ENCODE assay signal across 20 mouse cellular contexts in genomic region chr13:70508708-70509374, GRCm38 (mm10).
DNase-seq lines count a peak whose midpoint lies in the region; ATAC-seq and TF ChIP-seq lines count a peak whose summit lies in the region.
"Had no signal": no experiment of that assay in that cellular context is flagged by ENCODE, and none has a peak within 500 bp of the region (broad histone marks: within the 10 kb centered on the region; RNA-seq: fewer than 3 reads in every experiment).

No protein-coding gene starts in this region.

- H3K9me3 ChIP-seq in forebrain, embryonic 15.5 days, result no peaks in the 10 kb centered on the region
- H3K9me3 ChIP-seq in forebrain, embryonic 10.5 days, result no peaks in the 10 kb centered on the region
- no peaks in the 10 kb centered on the region for H3K9me3 ChIP-seq in forebrain, embryonic 16.5 days (ENCODE audit: control insufficient read depth, low read length)
- H3K9me3 ChIP-seq in midbrain, embryonic 13.5 days, result no peaks in the 10 kb centered on the region
- H3K9me3 ChIP-seq: embryonic facial prominence, embryonic 13.5 days; heart, embryonic 12.5 days; lung, embryonic 15.5 days had no signal

- no peak for TF ChIP-seq CTCF in layer of hippocampus, adult 2 months (conservative IDR thresholded peaks at IDR 0.05)

- H3K4me2 ChIP-seq in forebrain, embryonic 15.5 days (replicated peaks), result no peak overlapping the region
- no peak overlapping the region for H3K4me2 ChIP-seq in forebrain, embryonic 16.5 days (ENCODE audit: low read length)
- no peak overlapping the region for H3K4me2 ChIP-seq in midbrain, embryonic 13.5 days (replicated peaks)
- H3K4me2 ChIP-seq: embryonic facial prominence, embryonic 13.5 days; heart, embryonic 12.5 days; liver, embryonic 11.5 days; lung, embryonic 15.5 days had no signal

- no peak overlapping the region for H3K4me3 ChIP-seq in forebrain, embryonic 15.5 days
- no peak overlapping the region for H3K4me3 ChIP-seq in forebrain, embryonic 10.5 days
- no peak overlapping the region for H3K4me3 ChIP-seq in forebrain, embryonic 16.5 days (replicated peaks; ENCODE audit: low read length)
- H3K4me3 ChIP-seq in midbrain, embryonic 13.5 days (replicated peaks), result no peak overlapping the region
- no peak overlapping the region for H3K4me3 ChIP-seq in layer of hippocampus, adult 2 months
- H3K4me3 ChIP-seq: embryonic facial prominence, embryonic 13.5 days; heart, embryonic 12.5 days; lung, embryonic 15.5 days; myocyte had no signal

- DNase-seq in forebrain, embryonic 10.5 days (ENCODE audit: extremely low spot score, low spot score), result no peak
- DNase-seq in retina, embryonic 14.5 days (ENCODE audit: low spot score), result peak; percentile 41
- no peak for DNase-seq in layer of hippocampus, adult 2 months (ENCODE audit: low spot score in 2 of 2)
- no peak for DNase-seq in left cerebral cortex, postnatal 4 days
- DNase-seq in heart, postnatal 36 days, result no peak
- DNase-seq: B cell, adult 2 months; cerebellum, adult 11-12 months; gastrocnemius, postnatal 14 days; heart, postnatal 4 days; kidney, adult 11 months; kidney, postnatal 25 days; thymus, postnatal 25 days had no signal

- no peak overlapping the region for H3K9ac ChIP-seq in forebrain, embryonic 15.5 days (replicated peaks)
- H3K9ac ChIP-seq in forebrain, embryonic 16.5 days (replicated peaks; ENCODE audit: low read depth, low read length), result no peak overlapping the region
- H3K9ac ChIP-seq in midbrain, embryonic 13.5 days (replicated peaks), result no peak overlapping the region
- H3K9ac ChIP-seq: embryonic facial prominence, embryonic 13.5 days; heart, embryonic 12.5 days; lung, embryonic 15.5 days had no signal

- ATAC-seq in forebrain, embryonic 15.5 days (replicated peaks), result peak; percentile 53
- peak; percentile 43 for ATAC-seq in forebrain, embryonic 16.5 days
- peak; percentile 76 for ATAC-seq in midbrain, embryonic 13.5 days

- H3K36me3 ChIP-seq in forebrain, embryonic 15.5 days, result no peaks in the 10 kb centered on the region
- H3K36me3 ChIP-seq in forebrain, embryonic 10.5 days (replicated peaks), result no peaks in the 10 kb centered on the region
- no peaks in the 10 kb centered on the region for H3K36me3 ChIP-seq in forebrain, embryonic 16.5 days (ENCODE audit: control insufficient read depth, insufficient read depth)
- no peaks in the 10 kb centered on the region for H3K36me3 ChIP-seq in midbrain, embryonic 13.5 days
- H3K36me3 ChIP-seq: embryonic facial prominence, embryonic 13.5 days; heart, embryonic 12.5 days; lung, embryonic 15.5 days had no signal

- WGBS in forebrain, embryonic 15.5 days, result 43% methylated on average over 5 of the region's 5 CpGs
- WGBS in forebrain, embryonic 10.5 days, result 76% methylated on average over 5 of the region's 5 CpGs
- 41% methylated on average over 5 of the region's 5 CpGs for WGBS in forebrain, embryonic 16.5 days
- 50% methylated on average over 5 of the region's 5 CpGs for WGBS in midbrain, embryonic 13.5 days

- intact Hi-C loops in left cerebral cortex, postnatal 4 days (cut with DNase I), result no loop called here
- intact Hi-C loops in heart, postnatal 36 days (cut with DNase I), result no loop called here

- H3K27me3 ChIP-seq in forebrain, embryonic 15.5 days, result no peaks in the 10 kb centered on the region
- no peaks in the 10 kb centered on the region for H3K27me3 ChIP-seq in forebrain, embryonic 10.5 days (ENCODE audit: poor library complexity, severe bottlenecking)
- H3K27me3 ChIP-seq in forebrain, embryonic 16.5 days (replicated peaks; ENCODE audit: control insufficient read depth, insufficient read depth, low read length), result no peaks in the 10 kb centered on the region
- no peaks in the 10 kb centered on the region for H3K27me3 ChIP-seq in midbrain, embryonic 13.5 days
- H3K27me3 ChIP-seq: embryonic facial prominence, embryonic 13.5 days; heart, embryonic 12.5 days; lung, embryonic 15.5 days had no signal

- no peak overlapping the region for H3K27ac ChIP-seq in forebrain, embryonic 15.5 days (replicated peaks)
- no peak overlapping the region for H3K27ac ChIP-seq in forebrain, embryonic 10.5 days
- H3K27ac ChIP-seq in forebrain, embryonic 16.5 days (ENCODE audit: low read length), result no peak overlapping the region
- H3K27ac ChIP-seq in midbrain, embryonic 13.5 days, result peak overlapping the region; percentile 21; the same call in 1 of the 2 replicates
- H3K27ac ChIP-seq in layer of hippocampus, adult 2 months, result no peak overlapping the region
- H3K27ac ChIP-seq: embryonic facial prominence, embryonic 13.5 days; lung, embryonic 15.5 days had no signal

- H3K4me1 ChIP-seq in forebrain, embryonic 15.5 days, result peaks cover 10% of the 10 kb centered on the region
- 0 out of 2 replicates have a peak, but pooled peaks cover 7% of the 10 kb centered on the region for H3K4me1 ChIP-seq in forebrain, embryonic 10.5 days
- peaks cover 7% of the 10 kb centered on the region for H3K4me1 ChIP-seq in forebrain, embryonic 16.5 days (replicated peaks; ENCODE audit: control insufficient read depth, insufficient read depth, low read length)
- H3K4me1 ChIP-seq in midbrain, embryonic 13.5 days (replicated peaks), result peaks cover 10% of the 10 kb centered on the region
- H3K4me1 ChIP-seq: embryonic facial prominence, embryonic 13.5 days; heart, embryonic 12.5 days; lung, embryonic 15.5 days had no signal
